Mouse (Mus musculus) erythroblast, embryonic 14.5 days (primary cell): ENCODE data around the gene Hs3st2.

Experiments used
- GATA1 ChIP-seq: IDR thresholded peaks from 2 replicates; pipeline ENCODE4 v1.6.1; 2012; ENCODE audit warnings: low read length, inconsistent platforms, mixed read lengths
- TAL1 ChIP-seq: IDR thresholded peaks from 3 replicates; pipeline ENCODE4 v1.6.1; 2012; ENCODE audit warnings: low read length, inconsistent platforms, mixed read lengths

GRCm38 (mm10) chr7:121469435-121469834, 77.8 kb downstream of the Hs3st2 start:
- TF ChIP-seq GATA1 (no peak), TAL1 (no peak)
